Mouse (Mus musculus) B cell, adult 2 months (primary cell): ENCODE data around the gene Gm21663.
"Not testable (repeated sequence)": the region's sequence is repeated elsewhere in the genome, so short reads cannot be mapped to it uniquely, and the experiment has no call there.

Experiments
- DNase-seq, 2 experiments: peaks; one replicate each; pipeline ENCODE4 v3.0.0; 2022

The Gm21663 gene

DNA sequence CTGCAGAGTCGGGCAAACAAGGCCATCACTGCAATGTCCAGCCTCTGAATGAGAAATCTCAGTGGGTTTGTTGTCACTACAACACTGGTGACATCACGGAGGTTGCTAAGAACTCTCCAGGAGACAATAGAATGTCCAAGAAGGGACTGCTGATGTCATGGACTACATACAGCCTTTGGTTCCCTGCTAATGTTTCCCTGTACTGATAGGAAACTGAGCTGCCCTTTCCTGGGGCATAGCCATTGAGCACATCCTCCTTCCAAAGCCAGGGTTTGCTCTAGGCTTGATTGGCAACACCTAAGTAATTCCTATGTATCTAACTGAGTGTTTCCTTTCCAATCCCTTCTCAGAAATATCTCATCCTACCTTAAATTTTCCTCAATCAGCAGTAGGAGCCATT is at the start of gene Gm21663:
TSS of gene Gm21663 (minus strand) at position 101 of the 400 bp plus-strand sequence.
- DNase-seq, result not testable (repeated sequence)

DNA sequence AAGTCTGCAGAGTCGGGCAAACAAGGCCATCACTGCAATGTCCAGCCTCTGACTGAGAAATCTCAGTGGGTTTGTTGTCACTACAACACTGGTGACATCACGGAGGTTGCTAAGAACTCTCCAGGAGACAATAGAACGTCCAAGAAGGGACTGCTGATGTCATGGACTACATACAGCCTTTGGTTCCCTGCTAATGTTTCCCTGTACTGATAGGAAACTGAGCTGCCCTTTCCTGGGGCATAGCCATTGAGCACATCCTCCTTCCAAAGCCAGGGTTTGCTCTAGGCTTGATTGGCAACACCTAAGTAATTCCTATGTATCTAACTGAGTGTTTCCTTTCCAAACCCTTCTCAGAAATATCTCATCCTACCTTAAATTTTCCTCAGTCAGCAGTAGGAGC is 46.4 kb upstream of the Gm21663 start, which contains the start of gene Gm21698:
TSS of gene Gm21698 (minus strand) at position 101 of the 400 bp plus-strand sequence.
- DNase-seq, result not testable (repeated sequence)

DNA sequence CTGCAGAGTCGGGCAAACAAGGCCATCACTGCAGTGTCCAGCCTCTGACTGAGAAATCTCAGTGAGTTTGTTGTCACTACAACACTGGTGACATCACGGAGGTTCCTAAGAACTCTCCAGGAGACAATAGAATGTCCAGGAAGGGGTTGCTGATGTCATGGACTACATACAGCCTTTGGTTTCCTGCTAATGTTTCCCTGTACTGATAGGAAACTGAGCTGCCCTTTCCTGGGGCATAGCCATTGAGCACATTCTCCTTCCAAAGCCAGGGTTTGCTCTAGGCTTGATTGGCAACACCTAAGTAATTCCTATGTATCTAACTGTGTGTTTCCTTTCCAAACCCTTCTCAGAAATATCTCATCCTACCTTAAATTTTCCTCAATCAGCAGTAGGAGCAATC is 30.4 kb upstream of the Gm21663 start, which contains the start of gene Gm21680:
TSS of gene Gm21680 (minus strand) at position 101 of the 400 bp plus-strand sequence.
- DNase-seq, result not testable (repeated sequence)

DNA sequence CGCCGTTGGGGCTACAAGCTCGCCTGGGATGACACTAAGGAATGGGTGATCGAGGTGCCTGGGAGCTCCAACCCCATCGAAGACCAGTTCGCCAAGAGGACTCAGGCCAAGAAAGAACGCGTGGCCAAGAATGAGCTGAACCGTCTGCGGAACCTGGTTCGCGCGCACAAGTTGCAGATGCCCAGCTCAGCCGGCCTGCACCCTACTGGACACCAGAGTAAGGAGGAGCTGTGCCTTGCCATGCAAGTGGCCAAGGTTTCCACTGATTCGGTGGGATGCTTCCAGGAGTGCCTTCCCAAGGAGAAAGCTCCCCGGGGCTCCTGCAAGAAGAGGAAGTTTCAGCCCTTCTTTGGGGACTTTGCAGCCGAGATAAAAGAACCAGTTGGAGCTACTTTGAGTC is 14.9 kb upstream of the Gm21663 start:
- DNase-seq, result not testable (repeated sequence)

DNA sequence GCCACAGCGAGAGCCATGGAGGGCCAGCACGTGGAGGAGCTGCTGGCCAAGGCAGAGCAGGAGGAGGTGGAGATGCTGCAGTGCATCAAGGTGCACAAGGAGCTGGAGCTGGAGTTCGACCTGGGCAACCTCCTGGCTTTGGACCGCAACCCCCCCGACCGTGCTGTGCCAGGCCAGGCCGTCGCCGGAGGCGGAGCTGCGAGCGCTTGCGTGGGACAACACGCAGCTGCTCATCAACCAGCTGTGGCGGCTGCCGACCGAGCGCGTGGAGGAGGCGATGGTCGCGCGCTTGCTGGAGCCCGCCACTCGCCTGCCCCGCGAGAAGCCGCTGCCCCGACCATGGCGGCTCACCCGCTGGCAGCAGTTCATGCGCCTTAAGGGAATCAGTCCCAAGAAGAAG is 14.4 kb upstream of the Gm21663 start:
- DNase-seq, result not testable (repeated sequence)

DNA sequence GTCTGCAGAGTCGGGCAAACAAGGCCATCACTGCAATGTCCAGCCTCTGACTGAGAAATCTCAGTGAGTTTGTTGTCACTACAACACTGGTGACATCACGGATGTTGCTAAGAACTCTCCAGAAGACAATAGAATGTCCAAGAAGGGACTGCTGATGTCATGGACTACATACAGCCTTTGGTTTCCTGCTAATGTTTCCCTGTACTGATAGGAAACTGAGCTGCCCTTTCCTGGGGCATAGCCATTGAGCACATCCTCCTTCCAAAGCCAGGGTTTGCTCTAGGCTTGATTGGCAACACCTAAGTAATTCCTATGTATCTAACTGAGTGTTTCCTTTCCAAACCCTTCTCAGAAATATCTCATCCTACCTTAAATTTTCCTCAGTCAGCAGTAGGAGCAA is 12.1 kb upstream of the Gm21663 start, which contains the start of gene Gm21671:
TSS of gene Gm21671 (minus strand) at position 101 of the 400 bp plus-strand sequence.
- DNase-seq, result not testable (repeated sequence)

DNA sequence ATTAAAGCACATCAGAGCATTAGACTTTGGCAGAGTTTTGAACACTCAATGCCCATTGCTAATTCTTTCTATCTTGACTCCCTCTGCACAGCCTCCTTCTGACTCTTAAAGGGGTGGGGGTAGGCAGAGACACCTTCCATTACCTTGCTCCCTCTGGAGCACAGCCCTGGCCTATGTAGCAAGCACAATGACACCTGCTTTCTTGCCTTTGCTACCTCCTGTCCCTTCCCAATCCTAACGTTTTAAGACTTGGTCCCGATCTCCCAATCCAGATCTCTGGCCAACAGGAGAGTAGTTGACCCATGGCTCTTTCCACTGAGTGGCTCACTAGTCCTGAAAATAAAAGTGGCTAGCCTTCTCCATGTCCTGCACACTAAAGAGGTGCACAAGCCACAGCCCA is 3.2 kb upstream of the Gm21663 start:
- DNase-seq, result not testable (repeated sequence)

DNA sequence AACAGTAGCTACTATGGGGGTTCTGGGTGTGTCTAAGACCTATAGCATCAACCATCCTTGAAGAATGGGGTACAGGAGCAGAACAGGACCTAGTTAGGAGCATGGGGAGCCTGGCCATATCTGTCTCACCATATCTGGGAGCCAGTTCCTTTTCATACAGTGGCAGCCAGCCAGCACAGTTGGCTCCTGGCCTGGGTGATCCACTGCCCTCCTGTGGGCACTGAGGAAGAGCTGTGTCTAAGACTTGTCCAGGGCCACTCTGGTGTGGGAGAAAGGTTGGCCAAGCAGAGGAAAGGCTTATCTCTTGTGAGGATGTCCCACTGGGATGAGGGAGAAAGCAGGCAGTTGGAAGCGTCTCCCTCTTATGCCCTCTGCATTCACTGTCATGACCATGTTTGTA is 50.9 kb downstream of the Gm21663 start:
- no peak for DNase-seq

DNA sequence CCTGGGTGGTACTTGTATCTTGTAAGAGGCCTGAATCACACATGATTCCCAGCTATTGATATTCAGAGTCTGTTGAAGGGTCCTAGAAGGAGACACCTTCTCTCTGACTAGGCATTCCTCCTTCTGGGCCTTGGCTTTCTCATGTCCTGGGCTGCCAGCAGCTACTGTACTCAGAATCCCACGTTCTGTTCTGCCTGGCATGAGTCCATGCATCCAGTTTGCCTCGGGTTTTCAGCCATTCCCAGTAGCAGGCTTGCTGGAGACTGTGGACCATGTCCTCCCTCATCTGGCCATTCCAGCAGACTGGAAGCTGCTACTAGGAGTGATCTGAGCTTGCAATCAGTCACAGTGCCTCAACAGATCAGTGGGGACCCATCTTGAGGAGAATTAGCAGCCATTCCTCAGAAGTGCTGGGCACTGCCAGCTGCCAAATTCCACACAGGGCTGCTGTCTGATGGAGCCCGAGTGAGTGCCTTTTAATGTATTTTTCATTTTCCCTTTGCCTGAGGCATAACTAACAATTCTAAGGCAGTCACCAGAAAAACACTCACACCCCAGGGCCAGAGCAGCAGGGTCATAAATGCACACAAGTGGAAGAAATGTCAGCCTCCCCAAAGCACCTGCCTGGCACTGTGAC is 52.3 kb downstream of the Gm21663 start:
- DNase-seq, result no peak

DNA sequence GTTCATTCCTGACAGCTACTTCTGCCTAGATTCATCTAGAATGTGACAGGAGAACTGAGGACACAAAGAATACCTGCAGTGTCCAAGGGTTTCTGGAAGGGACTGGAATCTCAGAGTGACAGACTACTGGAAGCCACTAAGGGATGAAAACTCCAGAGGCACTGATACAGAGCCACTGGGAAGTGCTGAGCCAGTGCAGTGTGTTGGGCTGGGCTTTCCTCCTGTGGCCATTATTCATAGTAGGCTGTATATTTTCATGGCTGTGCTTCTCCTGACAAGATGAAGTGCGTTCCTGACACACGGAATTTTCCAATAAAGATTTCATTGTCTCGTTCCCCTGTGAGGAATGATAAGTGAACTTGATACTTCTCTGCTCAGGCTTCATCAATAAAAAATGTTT is 55.5 kb downstream of the Gm21663 start:
- no peak for DNase-seq
